Mouse (Mus musculus): ENCODE measurements around the gene Fthl17a. TPM values are rescaled to one million over a fixed set of nuclear protein-coding genes. Genes with fewer than 3 reads are reported as not detected.
A peak's percentile ranks its signal among the peaks of the same experiment; 100 is the strongest.

Fthl17a gene
- polyA plus RNA-seq (2015; fragmentation: Nextera tagmentation; extraction: Ambion mirVana), result not detected in 2 replicates

- Histone ChIP-seq H3K27me3 (ENCODE audit: insufficient read depth, low read length) (no peaks in the 10 kb centered on the region), H3K27ac (ENCODE audit: low read depth) (no peak within 1 kb of the TSS), H3K9ac (replicated peaks) (no peak within 1 kb of the TSS), H3K4me2 (ENCODE audit: low read depth, low read length) (no peak within 1 kb of the TSS), H3K9me3 (ENCODE audit: low read length) (no peaks in the 10 kb centered on the region), H3K4me3 (ENCODE audit: low read depth, low read length) (no peak within 1 kb of the TSS), H3K4me1 (ENCODE audit: insufficient read depth) (no peaks in the 10 kb centered on the region), H3K36me3 (replicated peaks; ENCODE audit: insufficient read depth, low read length) (no peaks in the 10 kb centered on the region)
- ATAC-seq (no peak), DNase-seq (no peak)
- 75% methylated on average over 2 of the region's 2 CpGs for WGBS (ENCODE audit: insufficient replicate concordance)
- TF ChIP-seq CTCF (IDR thresholded peaks at IDR 0.05; ENCODE audit: low read depth) (no peak), EP300 (IDR thresholded peaks at IDR 0.05; ENCODE audit: low read depth) (no peak)
Measured at GRCm38 (mm10) chrX:85249379-85249778, at the start of gene Fthl17a. Fthl17a (plus strand) TSS chrX:85249679.

DNA sequence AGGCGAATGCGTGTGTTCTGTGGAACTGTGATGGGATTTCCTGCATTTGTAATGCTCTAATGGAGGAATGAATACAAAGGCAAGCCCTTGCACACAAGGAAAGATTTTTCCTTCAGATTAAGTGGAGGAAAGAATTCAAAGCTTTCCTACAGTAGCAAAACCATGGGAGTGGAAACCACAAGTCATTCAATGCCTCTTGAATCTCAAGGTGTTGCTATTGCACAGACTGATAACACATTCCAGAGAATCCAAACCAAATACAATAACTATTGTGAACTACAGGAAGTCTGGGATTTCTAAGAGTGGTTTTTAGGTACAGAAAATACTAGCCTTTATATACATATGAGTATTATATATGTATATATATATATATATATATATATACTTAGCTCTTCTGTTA, 42.5 kb upstream of the Fthl17a start:
- no peak for DNase-seq
- Histone ChIP-seq H3K9me3 (ENCODE audit: low read length) (no peaks in the 10 kb centered on the region), H3K27ac (ENCODE audit: low read depth) (no peak overlapping the region), H3K4me1 (ENCODE audit: insufficient read depth) (no peaks in the 10 kb centered on the region), H3K27me3 (ENCODE audit: insufficient read depth, low read length) (no peaks in the 10 kb centered on the region), H3K4me2 (ENCODE audit: low read depth, low read length) (no peak overlapping the region), H3K9ac (replicated peaks) (no peak overlapping the region), H3K4me3 (ENCODE audit: low read depth, low read length) (no peak overlapping the region), H3K36me3 (replicated peaks; ENCODE audit: insufficient read depth, low read length) (no peaks in the 10 kb centered on the region)
- 73% methylated on average over 2 of the region's 2 CpGs for WGBS (ENCODE audit: insufficient replicate concordance)
- TF ChIP-seq CTCF (IDR thresholded peaks at IDR 0.05; ENCODE audit: low read depth) (no peak), EP300 (IDR thresholded peaks at IDR 0.05; ENCODE audit: low read depth) (no peak)
- no peak for ATAC-seq

GRCm38 (mm10) chrX:85226883-85227282, 22.6 kb upstream of the Fthl17a start:
- no peak for DNase-seq
- TF ChIP-seq EP300 (IDR thresholded peaks at IDR 0.05; ENCODE audit: low read depth) (no peak), CTCF (IDR thresholded peaks at IDR 0.05; ENCODE audit: low read depth) (no peak)
- H3K4me3 ChIP-seq (ENCODE audit: low read depth, low read length), result no peak overlapping the region
- no peak overlapping the region for H3K4me2 ChIP-seq (ENCODE audit: low read depth, low read length)
- H3K9ac ChIP-seq (replicated peaks), result no peak overlapping the region
- H3K4me1 ChIP-seq (ENCODE audit: insufficient read depth), result no peaks in the 10 kb centered on the region
- H3K36me3 ChIP-seq (replicated peaks; ENCODE audit: insufficient read depth, low read length), result no peaks in the 10 kb centered on the region
- no peak overlapping the region for H3K27ac ChIP-seq (ENCODE audit: low read depth)
- no peaks in the 10 kb centered on the region for H3K9me3 ChIP-seq (ENCODE audit: low read length)
- ATAC-seq, result no peak
- no peaks in the 10 kb centered on the region for H3K27me3 ChIP-seq (ENCODE audit: insufficient read depth, low read length)

GRCm38 (mm10) chrX:85271821-85272220, 22.3 kb downstream of the Fthl17a start:
- peak; percentile 27; the same call in 1 of the 2 replicates for ATAC-seq
- no peaks in the 10 kb centered on the region for H3K36me3 ChIP-seq (replicated peaks; ENCODE audit: insufficient read depth, low read length)
- no peak overlapping the region for H3K9ac ChIP-seq (replicated peaks)
- DNase-seq, result no peak
- no peaks in the 10 kb centered on the region for H3K4me1 ChIP-seq (ENCODE audit: insufficient read depth)
- H3K27ac ChIP-seq (ENCODE audit: low read depth), result no peak overlapping the region
- no peak overlapping the region for H3K4me3 ChIP-seq (ENCODE audit: low read depth, low read length)
- H3K4me2 ChIP-seq (ENCODE audit: low read depth, low read length), result no peak overlapping the region
- H3K9me3 ChIP-seq (ENCODE audit: low read length), result no peaks in the 10 kb centered on the region; the same call in 1 of the 2 replicates
- 53% methylated on average over 8 of the region's 8 CpGs for WGBS (ENCODE audit: insufficient replicate concordance)
- no peaks in the 10 kb centered on the region for H3K27me3 ChIP-seq (ENCODE audit: insufficient read depth, low read length)
- TF ChIP-seq CTCF (IDR thresholded peaks at IDR 0.05; ENCODE audit: low read depth), result no peak
- no peak for TF ChIP-seq EP300 (IDR thresholded peaks at IDR 0.05; ENCODE audit: low read depth)

DNA sequence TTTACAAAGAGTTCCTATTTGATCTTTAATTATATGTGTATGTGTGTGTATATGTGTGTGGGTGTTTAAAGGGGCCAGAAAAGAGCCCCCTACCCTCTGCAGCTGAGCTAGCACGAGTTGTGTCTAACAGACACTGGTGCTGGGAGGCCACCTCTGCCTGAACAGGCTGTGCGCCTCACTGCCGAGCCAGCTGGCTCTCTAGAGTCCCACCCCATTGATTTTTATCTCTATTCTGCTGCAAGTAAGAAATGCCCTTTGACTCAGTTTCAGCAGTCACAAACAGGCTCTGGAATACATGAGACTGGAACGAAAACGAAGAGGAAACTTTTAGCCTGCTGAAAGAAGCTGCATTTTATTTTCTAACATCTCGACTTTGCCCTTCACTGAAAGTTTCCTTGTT, 22.8 kb downstream of the Fthl17a start:
- Histone ChIP-seq H3K9ac (replicated peaks) (no peak overlapping the region), H3K27ac (ENCODE audit: low read depth) (peak overlapping the region; percentile 44; the same call in 1 of the 2 replicates), H3K4me2 (ENCODE audit: low read depth, low read length) (0 out of 2 replicates have a peak overlapping the region, but pooled peaks have one; percentile 4), H3K9me3 (ENCODE audit: low read length) (no peaks in the 10 kb centered on the region; the same call in 1 of the 2 replicates), H3K4me1 (ENCODE audit: insufficient read depth) (no peaks in the 10 kb centered on the region), H3K4me3 (ENCODE audit: low read depth, low read length) (no peak overlapping the region), H3K27me3 (ENCODE audit: insufficient read depth, low read length) (no peaks in the 10 kb centered on the region), H3K36me3 (replicated peaks; ENCODE audit: insufficient read depth, low read length) (no peaks in the 10 kb centered on the region)
- DNase-seq (no peak), ATAC-seq (peak; percentile 77)
- TF ChIP-seq EP300 (IDR thresholded peaks at IDR 0.05; ENCODE audit: low read depth) (no peak), CTCF (IDR thresholded peaks at IDR 0.05; ENCODE audit: low read depth) (no peak)
- WGBS (ENCODE audit: insufficient replicate concordance), result 57% methylated on average over 6 of the region's 6 CpGs

DNA sequence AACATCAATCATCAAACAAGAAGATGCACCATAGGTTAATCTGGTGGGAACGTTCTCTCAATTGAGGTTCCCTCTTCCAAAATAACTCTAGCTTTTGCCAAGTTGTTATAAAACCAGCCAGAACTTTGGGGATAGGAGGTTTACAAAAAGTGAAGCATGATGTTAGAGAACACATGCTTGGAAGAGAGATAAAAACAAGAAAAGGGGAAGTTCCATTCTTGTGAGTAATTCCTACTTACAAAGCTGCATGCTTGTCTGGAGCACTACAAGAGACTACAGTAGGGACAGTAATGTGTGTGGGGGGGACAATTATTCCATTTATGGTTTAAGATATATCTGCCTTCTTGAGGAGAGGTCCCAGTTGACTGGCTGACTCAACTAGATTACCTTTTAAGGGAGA, 40.4 kb downstream of the Fthl17a start:
- ATAC-seq (no peak), DNase-seq (no peak)
- Histone ChIP-seq H3K4me1 (ENCODE audit: insufficient read depth) (no peaks in the 10 kb centered on the region), H3K9ac (replicated peaks) (no peak overlapping the region), H3K9me3 (ENCODE audit: low read length) (no peaks in the 10 kb centered on the region), H3K4me3 (ENCODE audit: low read depth, low read length) (no peak overlapping the region), H3K27ac (ENCODE audit: low read depth) (no peak overlapping the region), H3K4me2 (ENCODE audit: low read depth, low read length) (no peak overlapping the region), H3K36me3 (replicated peaks; ENCODE audit: insufficient read depth, low read length) (no peaks in the 10 kb centered on the region), H3K27me3 (ENCODE audit: insufficient read depth, low read length) (no peaks in the 10 kb centered on the region)
- TF ChIP-seq EP300 (IDR thresholded peaks at IDR 0.05; ENCODE audit: low read depth) (no peak), CTCF (IDR thresholded peaks at IDR 0.05; ENCODE audit: low read depth) (no peak)
- WGBS (ENCODE audit: insufficient replicate concordance), result 44% methylated on average over 1 of the region's 1 CpGs

- Histone ChIP-seq H3K36me3 (replicated peaks; ENCODE audit: insufficient read depth, low read length) (no peaks in the 10 kb centered on the region), H3K27me3 (ENCODE audit: insufficient read depth, low read length) (no peaks in the 10 kb centered on the region), H3K4me2 (ENCODE audit: low read depth, low read length) (no peak overlapping the region), H3K9ac (replicated peaks) (no peak overlapping the region), H3K9me3 (ENCODE audit: low read length) (no peaks in the 10 kb centered on the region), H3K4me1 (ENCODE audit: insufficient read depth) (no peaks in the 10 kb centered on the region), H3K4me3 (ENCODE audit: low read depth, low read length) (no peak overlapping the region), H3K27ac (ENCODE audit: low read depth) (no peak overlapping the region)
- DNase-seq (no peak), ATAC-seq (0 out of 2 replicates have a peak, but pooled peaks have one; percentile 33)
- TF ChIP-seq CTCF (IDR thresholded peaks at IDR 0.05; ENCODE audit: low read depth), result no peak
- TF ChIP-seq EP300 (IDR thresholded peaks at IDR 0.05; ENCODE audit: low read depth), result no peak
- 45% methylated on average over 5 of the region's 5 CpGs for WGBS (ENCODE audit: insufficient replicate concordance)
Measured at GRCm38 (mm10) chrX:85292781-85293180, 43.3 kb downstream of the Fthl17a start.
